Mouse (Mus musculus): ENCODE measurements around the gene Mtfmt. TPM values are rescaled to one million over a fixed set of nuclear protein-coding genes. Genes with fewer than 3 reads are reported as not detected.

The Mtfmt gene
- polyA plus RNA-seq, 1 experiment from 2014 or later: 21.1 TPM

DNA sequence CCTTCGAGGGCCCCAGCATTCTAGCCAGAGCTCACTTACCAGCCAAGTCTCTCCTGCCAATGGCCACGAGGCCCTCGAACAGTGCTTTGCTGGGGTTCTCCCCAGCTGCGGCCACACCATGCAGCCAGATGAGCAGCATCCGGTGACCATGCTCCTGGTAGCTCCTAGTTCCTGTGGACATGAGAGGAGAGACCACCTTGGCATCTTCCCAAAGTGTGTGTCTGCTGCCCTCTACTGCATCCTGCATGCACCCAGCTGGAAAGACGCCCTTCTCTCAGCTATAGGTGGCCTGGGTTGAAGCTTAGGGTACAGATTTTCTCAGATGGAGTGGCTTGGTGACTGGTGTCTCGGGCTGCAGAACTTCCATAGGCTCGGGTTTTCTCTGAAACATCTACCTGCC lies 66.6 kb downstream of the Mtfmt start:
- Histone ChIP-seq H3K4me3 (ENCODE audit: low read depth, low read length) (no peak overlapping the region), H3K36me3 (ENCODE audit: control insufficient read depth, insufficient read depth, low read length) (no peaks in the 10 kb centered on the region), H3K27me3 (ENCODE audit: control insufficient read depth, insufficient read depth, low read length) (no peaks in the 10 kb centered on the region), H3K4me1 (ENCODE audit: control insufficient read depth, insufficient read depth, low read length) (no peaks in the 10 kb centered on the region), H3K9ac (ENCODE audit: low read length) (no peak overlapping the region), H3K9me3 (ENCODE audit: control insufficient read depth, low read length) (no peaks in the 10 kb centered on the region), H3K4me2 (ENCODE audit: low read depth, severe bottlenecking) (no peak overlapping the region), H3K27ac (replicated peaks; ENCODE audit: low read depth, low read length) (no peak overlapping the region)
- 63% methylated on average over 8 of the region's 8 CpGs for WGBS
- no peak for ATAC-seq (ENCODE audit: insufficient number of reproducible peaks, low FRiP score, low TSS enrichment, low read depth)
- DNase-seq (ENCODE audit: low spot score): peak; percentile 45

Other genes with a start within 250 kb of the Mtfmt start
- 7.2 and 8.2 TPM in 2 replicates for gene Parp16, start 240.4 kb upstream of the Mtfmt start, polyA plus RNA-seq (2014; fragmentation: Nextera tagmentation; extraction: Ambion mirVana)
- 0.11 TPM in 2 replicates for gene Cilp, start 170.6 kb upstream of the Mtfmt start, polyA plus RNA-seq (2014; fragmentation: Nextera tagmentation; extraction: Ambion mirVana)
- gene Clpx, start 141.5 kb upstream of the Mtfmt start, polyA plus RNA-seq (2014; fragmentation: Nextera tagmentation; extraction: Ambion mirVana): 54.1 and 59.1 TPM in 2 replicates
- gene Pdcd7, start 89.7 kb upstream of the Mtfmt start, polyA plus RNA-seq (2014; fragmentation: Nextera tagmentation; extraction: Ambion mirVana): 16.8 and 17.7 TPM in 2 replicates
- 0.47 and 0.96 TPM in 2 replicates for gene Ubap1l, start 74.7 kb upstream of the Mtfmt start, polyA plus RNA-seq (2014; fragmentation: Nextera tagmentation; extraction: Ambion mirVana)
- 0.64 and 1.0 TPM in 2 replicates for gene Kbtbd13, start 44.1 kb upstream of the Mtfmt start, polyA plus RNA-seq (2014; fragmentation: Nextera tagmentation; extraction: Ambion mirVana)
- 7.5 and 9.7 TPM in 2 replicates for gene Rasl12, start 37.3 kb upstream of the Mtfmt start, polyA plus RNA-seq (2014; fragmentation: Nextera tagmentation; extraction: Ambion mirVana)
- gene Slc51b, start 12.8 kb upstream of the Mtfmt start, polyA plus RNA-seq (2014; fragmentation: Nextera tagmentation; extraction: Ambion mirVana): not detected in 2 replicates
- gene Spg21, start 25.2 kb downstream of the Mtfmt start, polyA plus RNA-seq (2014; fragmentation: Nextera tagmentation; extraction: Ambion mirVana): 114 and 121 TPM in 2 replicates
- not detected in 2 replicates for gene Ankdd1a, start 84.4 kb downstream of the Mtfmt start, polyA plus RNA-seq (2014; fragmentation: Nextera tagmentation; extraction: Ambion mirVana)
- gene Plekho2, start 144.3 kb downstream of the Mtfmt start, polyA plus RNA-seq (2014; fragmentation: Nextera tagmentation; extraction: Ambion mirVana): 12.2 and 12.5 TPM in 2 replicates
- 13.3 and 15.0 TPM in 2 replicates for gene Pif1, start 151.4 kb downstream of the Mtfmt start, polyA plus RNA-seq (2014; fragmentation: Nextera tagmentation; extraction: Ambion mirVana)
- gene Rbpms2, start 193.9 kb downstream of the Mtfmt start, polyA plus RNA-seq (2014; fragmentation: Nextera tagmentation; extraction: Ambion mirVana): 29.7 and 31.5 TPM in 2 replicates
- 254 and 261 TPM in 2 replicates for gene Oaz2, start 232.2 kb downstream of the Mtfmt start, polyA plus RNA-seq (2014; fragmentation: Nextera tagmentation; extraction: Ambion mirVana)

Measured in limb, embryonic 11.5 days (tissue).